Mouse (Mus musculus) forebrain, embryonic 10.5 days (tissue): ENCODE measurements around the gene 1190002N15Rik. TPM values are rescaled to one million over a fixed set of nuclear protein-coding genes. Genes with fewer than 3 reads are reported as not detected.

Source experiments
- DNase-seq: peaks from one replicate; pipeline ENCODE4 v3.0.0-alpha.2; 2017; ENCODE audit warnings: low spot score; ENCODE audit errors: extremely low spot score
- H3K27ac ChIP-seq: fragments of 300-500 bp; sonication (generic); 2 replicates; pipeline ENCODE4 v1.5.1; 2016; ENCODE audit warnings: mild to moderate bottlenecking
- H3K27me3 ChIP-seq: fragments of 300-500 bp; sonication (generic); 2 replicates; pipeline ENCODE4 v1.6.1; 2016; ENCODE audit warnings: mild to moderate bottlenecking; ENCODE audit not compliant: poor library complexity, severe bottlenecking
- H3K36me3 ChIP-seq: fragments of 300-500 bp; sonication (generic); replicated peaks from 2 replicates; pipeline ENCODE4 v1.6.1; 2016; ENCODE audit warnings: mild to moderate bottlenecking, moderate library complexity
- H3K4me1 ChIP-seq: fragments of 300-500 bp; sonication (generic); 2 replicates; pipeline ENCODE4 v1.6.1; 2016
- H3K4me3 ChIP-seq: fragments of 300-500 bp; sonication (generic); 2 replicates; pipeline ENCODE4 v1.5.1; 2016; ENCODE audit warnings: mild to moderate bottlenecking, moderate library complexity
- H3K9me3 ChIP-seq: fragments of 300-500 bp; sonication (generic); 2 replicates; pipeline ENCODE4 v1.6.1; 2016; ENCODE audit warnings: mild to moderate bottlenecking, moderate library complexity
- WGBS: fragments of 180-500 bp; shearing (Covaris S2); methylation state at CpG from one replicate; pipeline ENCODE4 v1.1.7; 2016; 5-methylcytosine and 5-hydroxymethylcytosine counted together
- polyA plus RNA-seq: library from polyadenylated mRNA; unstranded; fragments of >200 nt; fragmentation: Nextera tagmentation; extraction: Ambion mirVana; gene quantifications from 2 replicates; pipeline ENCODE4 v1.2.1, GENCODE M21; 2016

1190002N15Rik gene
- 3.3 and 3.9 TPM in 2 replicates for polyA plus RNA-seq

DNA sequence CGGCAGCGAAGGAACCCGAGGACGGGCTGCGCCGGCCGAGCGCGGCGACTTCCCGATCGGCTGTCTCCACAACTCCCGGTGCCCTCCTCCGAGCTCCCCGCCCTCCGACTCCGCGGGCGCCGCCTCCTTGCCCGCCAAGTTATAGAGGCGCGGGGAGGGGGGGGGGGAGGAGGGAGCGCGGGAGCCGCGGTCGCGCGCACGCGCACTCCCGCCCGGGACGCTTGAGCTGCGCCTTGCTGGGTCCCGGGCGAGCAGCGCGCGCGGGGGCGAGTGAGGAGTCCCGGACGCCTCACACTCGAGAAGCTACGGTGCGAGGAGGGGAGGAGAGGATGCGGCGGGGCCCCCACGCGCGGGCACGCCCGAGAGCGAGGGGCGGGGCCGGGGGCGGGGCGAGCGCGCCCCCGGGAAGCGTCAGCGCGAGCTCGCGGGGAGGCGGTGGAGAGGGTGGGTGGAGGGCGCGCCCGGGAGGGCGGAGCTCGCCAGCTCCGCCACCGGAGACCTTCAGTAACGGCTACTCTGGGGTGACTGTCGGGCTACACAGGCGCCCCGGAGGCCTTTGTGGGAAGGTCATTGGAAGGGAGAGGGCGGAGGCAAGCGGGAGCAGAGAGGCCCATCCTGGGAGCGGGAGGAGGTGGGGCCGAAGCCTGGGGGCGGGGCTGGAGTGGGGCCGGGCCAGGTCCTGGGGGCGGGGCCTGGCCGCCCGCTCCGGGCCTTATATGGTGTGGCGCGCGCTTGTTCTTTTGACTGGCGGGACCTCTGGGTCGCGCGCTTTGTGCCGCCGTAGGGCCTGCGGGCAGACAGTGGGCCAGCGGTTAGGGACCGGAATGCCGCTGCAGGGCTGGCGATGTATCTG lies at the start of gene 1190002N15Rik:
Gene 1190002N15Rik (minus strand): TSS at position 112 of the 853 bp plus-strand sequence.
- peaks cover 50% of the 10 kb centered on the region for H3K4me1 ChIP-seq
- H3K9me3 ChIP-seq, result no peaks in the 10 kb centered on the region
- peak within 1 kb of the TSS; percentile 75 for H3K4me3 ChIP-seq
- no peaks in the 10 kb centered on the region for H3K36me3 ChIP-seq
- DNase-seq, result peak; percentile 94
- H3K27me3 ChIP-seq, result peaks cover 16% of the 10 kb centered on the region
- H3K27ac ChIP-seq, result peak within 1 kb of the TSS; percentile 94
- WGBS, result under 1% methylated on average over 73 of the region's 104 CpGs

DNA sequence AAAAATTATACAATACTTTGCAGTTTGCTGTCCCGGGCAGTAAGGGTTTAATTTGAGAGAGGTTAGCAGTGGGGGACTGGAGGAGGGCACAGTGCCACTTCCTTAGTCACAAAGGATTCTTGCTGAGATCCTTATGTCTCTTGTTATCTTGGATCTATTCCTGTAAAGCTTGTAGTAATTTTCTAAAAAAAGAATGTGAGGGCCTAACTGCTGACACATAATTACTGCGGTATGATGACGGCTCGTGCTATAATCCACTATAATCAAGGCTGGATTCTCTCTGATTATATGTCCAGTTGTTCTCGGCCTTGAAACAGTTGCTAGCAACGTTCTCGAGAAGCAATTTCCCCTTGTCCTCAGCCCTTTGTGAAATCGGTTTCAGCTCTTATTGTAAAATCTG lies 44.4 kb upstream of the 1190002N15Rik start:
- Histone ChIP-seq H3K27me3 (no peaks in the 10 kb centered on the region), H3K36me3 (no peaks in the 10 kb centered on the region), H3K27ac (no peak overlapping the region), H3K4me3 (no peak overlapping the region), H3K4me1 (no peaks in the 10 kb centered on the region), H3K9me3 (no peaks in the 10 kb centered on the region)
- no peak for DNase-seq
- 80% methylated on average over 8 of the region's 8 CpGs for WGBS

DNA sequence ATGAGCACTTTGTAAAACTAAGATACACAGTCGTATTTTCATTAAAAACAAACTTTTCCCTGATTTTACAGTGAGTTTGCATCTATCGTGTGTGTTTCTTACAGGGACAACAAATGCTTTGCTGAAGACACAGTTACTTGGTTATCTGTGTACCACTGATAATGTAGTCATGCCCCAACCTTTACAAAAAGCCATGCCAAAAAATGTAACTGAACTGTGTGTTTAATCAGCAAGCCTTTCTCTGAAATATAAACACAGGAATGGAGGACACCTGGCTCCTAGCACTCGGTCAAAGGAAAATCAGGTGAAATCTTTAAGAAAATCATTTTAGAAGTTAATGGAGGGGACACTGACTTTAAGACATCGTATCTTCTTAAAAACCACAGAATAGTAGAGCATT lies 43.8 kb upstream of the 1190002N15Rik start:
- H3K4me3 ChIP-seq, result no peak overlapping the region
- no peaks in the 10 kb centered on the region for H3K4me1 ChIP-seq
- no peak for DNase-seq
- H3K9me3 ChIP-seq, result no peaks in the 10 kb centered on the region
- no peak overlapping the region for H3K27ac ChIP-seq
- H3K27me3 ChIP-seq, result no peaks in the 10 kb centered on the region
- 93% methylated on average over 4 of the region's 4 CpGs for WGBS
- H3K36me3 ChIP-seq, result no peaks in the 10 kb centered on the region

DNA sequence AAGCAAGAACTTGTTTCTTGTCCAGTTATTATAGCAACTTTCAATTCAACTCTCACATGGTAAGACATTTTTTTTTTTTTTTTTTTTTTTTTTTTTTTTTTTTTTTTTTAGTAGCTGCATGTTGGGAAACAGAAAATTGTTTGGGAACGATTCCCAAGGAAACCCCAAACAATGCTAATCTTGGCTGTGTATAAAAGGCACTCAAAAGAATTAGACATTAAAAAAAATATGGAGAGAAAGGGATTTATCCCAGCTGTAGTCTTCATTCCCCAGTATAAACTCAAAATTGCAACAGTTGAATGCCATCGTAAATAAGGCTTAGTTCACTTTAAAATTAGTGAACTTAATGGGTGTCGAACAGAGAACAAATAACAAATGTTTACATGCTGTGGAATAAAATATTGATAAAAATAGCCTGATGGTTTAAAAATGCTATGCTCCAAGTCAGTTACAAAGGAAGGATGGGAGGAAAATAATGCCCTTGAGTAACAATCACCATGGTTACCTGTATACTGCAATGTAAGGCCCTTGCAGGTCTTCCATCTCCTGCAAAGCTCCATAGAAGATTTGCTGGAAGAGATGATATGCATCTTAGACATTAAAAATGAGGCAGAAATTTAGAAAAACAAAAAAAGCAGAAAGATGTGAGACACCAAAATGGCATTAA lies 42.3 kb upstream of the 1190002N15Rik start:
- Histone ChIP-seq H3K4me1 (no peaks in the 10 kb centered on the region), H3K27ac (no peak overlapping the region), H3K4me3 (no peak overlapping the region), H3K27me3 (no peaks in the 10 kb centered on the region), H3K36me3 (no peaks in the 10 kb centered on the region), H3K9me3 (no peaks in the 10 kb centered on the region)
- 97% methylated on average over 3 of the region's 3 CpGs for WGBS
- DNase-seq, result no peak

DNA sequence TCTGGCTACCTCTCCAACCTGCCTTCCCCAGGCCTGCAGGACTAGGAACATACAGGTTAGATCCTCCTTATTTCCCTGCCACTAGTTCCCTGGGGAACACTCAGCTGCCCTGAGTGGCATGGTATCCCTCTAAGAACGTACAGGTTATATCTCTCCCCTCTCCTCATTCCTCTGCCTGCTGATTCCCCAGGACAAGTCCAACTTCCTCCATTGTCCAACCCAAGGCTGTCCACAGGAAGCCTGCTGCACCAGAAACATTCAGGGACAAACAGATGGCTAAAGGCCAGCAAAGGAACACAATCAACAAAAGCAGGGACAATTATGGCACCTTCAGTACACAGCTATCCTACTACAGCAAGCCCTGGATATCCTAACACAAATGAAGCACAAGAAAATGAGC lies 33.9 kb upstream of the 1190002N15Rik start:
- Histone ChIP-seq H3K9me3 (peaks cover 6% of the 10 kb centered on the region; the same call in 1 of the 2 replicates), H3K4me1 (no peaks in the 10 kb centered on the region), H3K27me3 (no peaks in the 10 kb centered on the region), H3K27ac (no peak overlapping the region), H3K4me3 (no peak overlapping the region), H3K36me3 (no peaks in the 10 kb centered on the region)
- WGBS, result 61% methylated on average over 1 of the region's 1 CpGs
- DNase-seq, result no peak

DNA sequence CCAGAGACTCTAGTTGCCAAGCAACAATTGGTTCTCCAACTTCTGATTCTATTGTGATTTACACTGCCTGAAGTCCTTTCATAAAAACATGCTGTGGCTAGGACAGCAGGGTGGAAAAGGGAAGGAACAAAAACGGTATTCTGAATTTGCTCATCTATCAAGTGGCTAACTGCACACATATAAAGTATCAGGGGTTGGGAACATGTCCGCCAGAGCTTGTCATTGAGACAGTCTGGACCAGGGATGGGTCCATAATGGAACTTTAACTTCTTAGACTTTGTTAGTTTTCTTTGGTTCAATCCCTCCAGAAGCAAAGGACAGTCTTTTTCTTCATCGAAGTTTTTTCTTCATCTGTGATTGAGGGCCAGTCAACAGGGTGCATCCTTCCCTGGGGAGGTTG lies 30.5 kb upstream of the 1190002N15Rik start:
- 86% methylated on average over 3 of the region's 3 CpGs for WGBS
- H3K9me3 ChIP-seq, result peaks cover 3% of the 10 kb centered on the region; the same call in 1 of the 2 replicates
- H3K4me3 ChIP-seq, result no peak overlapping the region
- no peak for DNase-seq
- no peaks in the 10 kb centered on the region for H3K36me3 ChIP-seq
- H3K27ac ChIP-seq, result no peak overlapping the region
- no peaks in the 10 kb centered on the region for H3K4me1 ChIP-seq
- H3K27me3 ChIP-seq, result no peaks in the 10 kb centered on the region

DNA sequence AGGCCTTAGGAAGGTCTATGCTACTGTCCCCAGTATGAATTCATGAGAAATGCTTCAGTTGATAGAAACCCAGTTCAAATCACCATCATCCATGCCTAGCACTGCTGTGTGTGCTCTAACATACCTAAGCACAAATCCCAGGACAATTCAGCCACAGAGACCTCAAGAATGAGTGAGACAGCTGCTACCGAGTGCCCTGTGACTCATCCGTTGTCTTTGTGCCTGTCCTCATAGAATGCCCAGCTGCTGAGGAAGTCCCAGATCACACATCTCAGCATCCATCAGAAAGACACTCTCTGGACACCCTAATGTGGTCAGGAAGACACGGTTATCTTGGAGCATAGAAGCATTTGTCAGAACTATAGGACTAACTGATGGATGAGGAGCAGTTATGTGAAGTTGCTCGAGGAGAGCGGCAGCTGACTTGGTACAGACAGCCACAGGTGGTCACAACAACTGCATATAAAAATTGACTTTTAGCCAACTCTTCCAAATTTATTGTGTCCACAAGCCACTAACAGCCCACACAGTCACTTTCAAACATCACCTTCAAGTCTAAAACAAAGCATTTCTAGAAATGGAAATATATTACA lies 29.9 kb upstream of the 1190002N15Rik start:
- H3K9me3 ChIP-seq, result no peaks in the 10 kb centered on the region
- H3K36me3 ChIP-seq, result no peaks in the 10 kb centered on the region
- no peak overlapping the region for H3K4me3 ChIP-seq
- H3K4me1 ChIP-seq, result no peaks in the 10 kb centered on the region
- WGBS, result 92% methylated on average over 5 of the region's 5 CpGs
- H3K27me3 ChIP-seq, result no peaks in the 10 kb centered on the region
- no peak overlapping the region for H3K27ac ChIP-seq
- no peak for DNase-seq

DNA sequence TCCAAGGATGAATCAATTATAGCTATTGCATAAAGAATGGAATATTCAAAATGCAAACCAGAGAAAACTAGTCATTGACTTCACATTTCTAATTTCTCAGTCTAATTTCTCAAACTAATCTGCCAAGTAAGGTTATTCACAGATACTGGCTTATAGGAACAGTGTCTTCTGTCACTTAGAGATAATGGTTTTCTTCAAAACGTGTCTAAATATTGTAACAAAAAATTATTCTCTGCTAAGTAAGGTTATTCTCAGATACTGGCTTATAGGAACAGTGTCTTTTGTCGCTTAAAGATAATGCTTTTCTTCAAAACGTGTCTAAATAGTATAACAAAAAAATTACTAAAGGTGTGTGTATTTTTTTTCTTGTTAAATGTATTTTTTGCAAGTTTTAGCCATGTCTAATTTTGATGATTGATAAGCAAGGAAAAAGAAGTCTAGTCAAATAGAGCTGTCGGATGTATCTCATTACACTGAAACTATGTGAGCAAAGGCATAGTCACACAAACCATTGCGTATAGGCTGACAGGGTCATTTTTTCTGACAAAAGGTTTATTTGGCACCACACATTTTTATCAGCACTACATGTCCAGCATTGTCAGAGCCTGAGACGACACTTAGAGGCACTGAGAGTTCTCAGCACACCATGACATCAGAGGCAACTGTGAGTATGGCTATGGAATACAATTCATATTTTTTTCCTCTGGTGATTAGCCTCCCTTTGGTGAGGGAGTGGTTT lies 19.1 kb upstream of the 1190002N15Rik start:
- Histone ChIP-seq H3K27ac (no peak overlapping the region), H3K27me3 (no peaks in the 10 kb centered on the region), H3K9me3 (no peaks in the 10 kb centered on the region), H3K4me3 (no peak overlapping the region), H3K4me1 (no peaks in the 10 kb centered on the region), H3K36me3 (no peaks in the 10 kb centered on the region)
- 86% methylated on average over 6 of the region's 6 CpGs for WGBS
- DNase-seq, result no peak

DNA sequence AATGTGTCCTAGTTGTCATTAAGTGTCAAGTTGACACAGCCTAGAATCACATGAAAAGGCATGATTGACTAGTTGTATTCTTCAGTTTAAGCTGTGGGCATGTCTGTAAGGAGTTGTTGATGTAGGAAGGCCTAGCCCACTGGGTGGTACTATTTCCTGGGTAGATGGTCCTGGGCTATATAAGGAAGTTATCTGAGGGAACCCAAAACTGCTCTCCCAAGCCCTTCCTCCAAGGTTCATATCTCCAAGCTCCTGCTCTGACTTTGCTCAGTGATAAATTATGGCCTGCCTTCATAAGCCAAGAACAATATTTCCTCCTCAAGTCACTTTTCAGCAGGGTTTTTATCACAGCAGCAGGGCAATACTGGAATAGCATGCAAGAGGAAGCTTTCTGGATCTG lies 18.4 kb upstream of the 1190002N15Rik start:
- Histone ChIP-seq H3K27me3 (no peaks in the 10 kb centered on the region), H3K36me3 (no peaks in the 10 kb centered on the region), H3K4me3 (no peak overlapping the region), H3K9me3 (no peaks in the 10 kb centered on the region), H3K27ac (no peak overlapping the region), H3K4me1 (no peaks in the 10 kb centered on the region)
- no peak for DNase-seq

DNA sequence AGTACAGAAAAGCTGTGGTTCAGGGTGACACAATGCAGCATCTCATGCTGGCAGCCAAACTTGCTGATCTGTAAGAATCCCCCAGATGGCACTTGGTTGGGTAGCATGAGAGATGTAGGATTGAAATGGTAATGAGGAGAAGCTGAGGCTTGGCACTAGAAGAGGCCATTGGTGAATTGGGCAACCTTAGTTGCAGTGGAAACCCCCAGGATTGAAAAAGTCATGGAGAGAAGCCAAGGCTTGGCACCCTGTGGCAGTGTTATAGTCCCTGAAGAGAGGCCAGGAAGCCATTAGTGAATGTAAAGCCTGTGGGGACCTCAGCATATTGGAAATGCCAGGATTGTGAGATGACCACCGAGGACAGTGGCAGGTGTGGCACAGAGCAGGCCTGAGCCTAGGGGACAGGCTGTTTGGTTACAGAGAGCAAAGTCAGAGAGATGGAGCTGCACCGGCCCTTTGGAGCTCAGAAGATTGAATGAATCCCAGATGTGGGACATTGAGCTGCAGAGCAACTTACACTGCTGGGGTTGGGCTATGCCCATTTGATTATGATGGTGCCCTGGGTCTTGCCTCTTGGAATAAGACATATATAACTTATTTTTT lies 12.7 kb upstream of the 1190002N15Rik start:
- H3K27me3 ChIP-seq, result no peaks in the 10 kb centered on the region
- no peaks in the 10 kb centered on the region for H3K9me3 ChIP-seq
- 75% methylated on average over 2 of the region's 2 CpGs for WGBS
- no peak overlapping the region for H3K27ac ChIP-seq
- H3K4me1 ChIP-seq, result no peaks in the 10 kb centered on the region
- H3K36me3 ChIP-seq, result no peaks in the 10 kb centered on the region
- no peak for DNase-seq
- no peak overlapping the region for H3K4me3 ChIP-seq

DNA sequence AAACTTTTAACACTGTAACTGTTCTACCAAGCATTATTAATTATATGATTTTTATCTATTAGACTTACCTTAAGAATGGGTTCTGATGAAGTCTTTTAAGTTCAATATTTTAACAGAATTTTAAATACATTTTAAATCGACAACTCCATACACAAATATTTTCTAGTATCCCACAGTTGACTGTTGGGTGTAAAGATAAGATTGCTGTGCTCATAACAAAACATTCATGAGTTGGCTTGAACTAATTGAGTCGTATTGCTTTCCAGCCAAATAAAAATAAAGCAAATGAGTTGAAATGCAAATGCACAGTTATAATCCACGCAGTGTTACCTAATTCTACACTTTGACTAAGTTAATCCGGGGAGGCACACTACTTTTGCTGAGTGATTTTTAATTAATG lies 6.0 kb upstream of the 1190002N15Rik start:
- no peak for DNase-seq
- Histone ChIP-seq H3K9me3 (no peaks in the 10 kb centered on the region), H3K27me3 (no peaks in the 10 kb centered on the region), H3K4me3 (no peak overlapping the region), H3K4me1 (peaks cover 16% of the 10 kb centered on the region), H3K27ac (no peak overlapping the region), H3K36me3 (no peaks in the 10 kb centered on the region)
- WGBS, result 91% methylated on average over 4 of the region's 4 CpGs

DNA sequence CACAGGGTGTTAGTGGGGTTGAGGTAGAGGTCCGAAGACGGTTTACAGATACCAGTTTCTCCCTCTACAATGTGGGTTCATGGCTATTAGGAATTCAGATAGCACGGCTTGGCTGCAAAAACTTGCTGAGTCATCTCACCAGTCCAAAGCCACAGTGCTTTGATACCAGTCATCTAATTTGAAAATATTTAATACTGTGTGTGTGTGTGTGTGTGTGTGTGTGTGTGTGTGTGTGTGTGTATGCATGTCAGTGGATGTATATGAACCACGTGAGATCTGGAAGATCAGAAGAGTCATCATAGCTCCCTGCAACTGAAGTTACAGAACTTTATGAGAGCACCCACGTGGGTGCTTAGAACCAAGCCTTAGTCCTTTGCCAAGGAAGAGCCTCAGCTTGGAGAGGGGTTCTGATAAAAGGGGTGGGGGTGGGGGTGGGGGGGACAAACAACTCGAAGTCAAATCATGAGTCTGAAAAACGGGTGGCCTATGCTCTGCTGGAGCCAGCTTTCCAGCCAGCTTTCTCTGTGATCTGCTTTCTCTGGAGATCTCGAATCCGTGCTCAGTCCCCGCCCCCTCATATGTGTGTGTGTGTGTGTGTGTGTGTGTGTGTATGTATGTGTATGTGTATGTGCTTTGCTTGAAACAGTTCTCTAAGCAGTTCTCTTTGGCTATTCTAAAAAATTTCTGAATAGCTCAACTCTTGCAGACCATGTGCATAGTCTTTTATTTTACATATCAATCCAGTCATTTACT lies 2.6 kb upstream of the 1190002N15Rik start:
- H3K9me3 ChIP-seq, result no peaks in the 10 kb centered on the region

More for the DNA sequence above, 2.6 kb upstream of the 1190002N15Rik start:
- peaks cover 33% of the 10 kb centered on the region for H3K4me1 ChIP-seq
- no peak overlapping the region for H3K4me3 ChIP-seq
- WGBS, result 69% methylated on average over 10 of the region's 10 CpGs
- no peak overlapping the region for H3K27ac ChIP-seq
- H3K36me3 ChIP-seq, result no peaks in the 10 kb centered on the region
- no peaks in the 10 kb centered on the region for H3K27me3 ChIP-seq
- DNase-seq, result no peak
